Mouse (Mus musculus) kidney, embryonic 16.5 days (tissue): ENCODE results near the gene Zfp462. TPM values are rescaled to one million over a fixed set of nuclear protein-coding genes. Genes with fewer than 3 reads are reported as not detected.
A peak's percentile ranks its signal among the peaks of the same experiment; 100 is the strongest.
"Not testable (repeated sequence)": the region's sequence is repeated elsewhere in the genome, so short reads cannot be mapped to it uniquely, and the experiment has no call there.

Source experiments
- ATAC-seq: fragments of 200-750 bp; cut with Nextera tagmentation; 2 replicates; pipeline ENCODE4 v1.8.0; 2017; ENCODE audit warnings: moderate TSS enrichment; ENCODE audit not compliant: low FRiP score, low TSS enrichment
- H3K27ac ChIP-seq: fragments of 300-500 bp; sonication (generic); 2 replicates; pipeline ENCODE4 v1.5.1; 2014; ENCODE audit warnings: low read length
- H3K27me3 ChIP-seq: fragments of 300-500 bp; sonication (generic); 2 replicates; pipeline ENCODE4 v1.6.1; 2014; ENCODE audit warnings: low read length, control low read depth, mixed read lengths; ENCODE audit not compliant: insufficient read depth
- H3K36me3 ChIP-seq: fragments of 300-500 bp; sonication (generic); 2 replicates; pipeline ENCODE4 v1.6.1; 2014; ENCODE audit warnings: low read length, control low read depth, mixed read lengths; ENCODE audit not compliant: insufficient read depth
- H3K4me1 ChIP-seq: fragments of 300-500 bp; sonication (generic); 2 replicates; pipeline ENCODE4 v1.6.1; 2014; ENCODE audit warnings: low read length, control low read depth, mixed read lengths; ENCODE audit not compliant: insufficient read depth
- H3K4me2 ChIP-seq: fragments of 300-500 bp; sonication (generic); replicated peaks from 2 replicates; pipeline ENCODE4 v1.6.1; 2014; ENCODE audit warnings: low read depth, low read length
- H3K4me3 ChIP-seq: fragments of 300-500 bp; sonication (generic); 2 replicates; pipeline ENCODE4 v1.5.1; 2014; ENCODE audit warnings: mild to moderate bottlenecking, low read length
- H3K9ac ChIP-seq: fragments of 300-500 bp; sonication (generic); replicated peaks from 2 replicates; pipeline ENCODE4 v1.6.1; 2014; ENCODE audit warnings: low read length
- H3K9me3 ChIP-seq: fragments of 300-500 bp; sonication (generic); 2 replicates; pipeline ENCODE4 v1.6.1; 2016; ENCODE audit warnings: low read length, control low read depth
- WGBS: fragments of 180-500 bp; shearing (Covaris S2); extraction: QIAGEN DNeasy Blood & Tissue Kit; methylation state at CpG from one replicate; pipeline ENCODE4 v1.1.7; 2014; 5-methylcytosine and 5-hydroxymethylcytosine counted together
- polyA plus RNA-seq: library from polyadenylated mRNA; unstranded; fragments of >200 nt; fragmentation: Nextera tagmentation; extraction: Ambion mirVana; gene quantifications from 2 replicates; pipeline ENCODE4 v1.2.1, GENCODE M21; 2015

Zfp462 gene
- 3.4 and 3.8 TPM in 2 replicates for polyA plus RNA-seq

GRCm38 (mm10) chr4:54944921-54945430 lies at the start of gene Zfp462:
TSS of gene Zfp462 (plus strand) at chr4:54945048.
- peak within 1 kb of the TSS; percentile 81 for H3K4me3 ChIP-seq
- peaks cover 21% of the 10 kb centered on the region for H3K4me1 ChIP-seq
- H3K9ac ChIP-seq: peak within 1 kb of the TSS; percentile 93
- H3K36me3 ChIP-seq: no peaks in the 10 kb centered on the region
- peak within 1 kb of the TSS; percentile 77 for H3K4me2 ChIP-seq
- under 1% methylated on average over 43 of the region's 43 CpGs for WGBS
- H3K9me3 ChIP-seq: no peaks in the 10 kb centered on the region
- H3K27ac ChIP-seq: peak within 1 kb of the TSS; percentile 48
- ATAC-seq: peak; percentile 40
- H3K27me3 ChIP-seq: no peaks in the 10 kb centered on the region

- WGBS: 87% methylated on average over 4 of the region's 4 CpGs
- H3K4me3 ChIP-seq: no peak overlapping the region
- no peak overlapping the region for H3K27ac ChIP-seq
- no peaks in the 10 kb centered on the region for H3K4me1 ChIP-seq
- no peak overlapping the region for H3K4me2 ChIP-seq
- H3K9ac ChIP-seq: no peak overlapping the region
- no peaks in the 10 kb centered on the region for H3K27me3 ChIP-seq
- no peaks in the 10 kb centered on the region for H3K36me3 ChIP-seq
- no peak for ATAC-seq
- H3K9me3 ChIP-seq: no peaks in the 10 kb centered on the region
These were observed 48.8 kb upstream of the Zfp462 start for GRCm38 (mm10) chr4:54896017-54896416.

- Histone ChIP-seq H3K4me3 (no peak overlapping the region), H3K36me3 (no peaks in the 10 kb centered on the region), H3K27me3 (no peaks in the 10 kb centered on the region), H3K9ac (no peak overlapping the region), H3K4me2 (no peak overlapping the region), H3K27ac (no peak overlapping the region), H3K4me1 (0 out of 2 replicates have a peak, but pooled peaks cover 5% of the 10 kb centered on the region), H3K9me3 (no peaks in the 10 kb centered on the region)
- 55% methylated on average over 8 of the region's 8 CpGs for WGBS
- no peak for ATAC-seq
These were observed 40.2 kb upstream of the Zfp462 start for GRCm38 (mm10) chr4:54904641-54905040.

- Histone ChIP-seq H3K36me3 (no peaks in the 10 kb centered on the region), H3K4me2 (no peak overlapping the region), H3K27me3 (no peaks in the 10 kb centered on the region), H3K9ac (no peak overlapping the region), H3K4me3 (no peak overlapping the region), H3K4me1 (0 out of 2 replicates have a peak, but pooled peaks cover 5% of the 10 kb centered on the region), H3K9me3 (no peaks in the 10 kb centered on the region), H3K27ac (no peak overlapping the region)
- no peak for ATAC-seq
- WGBS: 68% methylated on average over 7 of the region's 7 CpGs
These were observed 39.4 kb upstream of the Zfp462 start for GRCm38 (mm10) chr4:54905399-54905953.

GRCm38 (mm10) chr4:54910300-54910699 lies 34.5 kb upstream of the Zfp462 start:
- no peaks in the 10 kb centered on the region for H3K36me3 ChIP-seq
- no peak for ATAC-seq
- WGBS: 91% methylated on average over 3 of the region's 3 CpGs

GRCm38 (mm10) chr4:54918276-54918675 lies 26.6 kb upstream of the Zfp462 start:
- 88% methylated on average over 3 of the region's 3 CpGs for WGBS
- no peak overlapping the region for H3K4me3 ChIP-seq
- no peak overlapping the region for H3K9ac ChIP-seq
- H3K36me3 ChIP-seq: no peaks in the 10 kb centered on the region
- H3K27me3 ChIP-seq: no peaks in the 10 kb centered on the region
- no peak for ATAC-seq
- H3K4me2 ChIP-seq: no peak overlapping the region
- H3K9me3 ChIP-seq: no peaks in the 10 kb centered on the region
- H3K27ac ChIP-seq: no peak overlapping the region
- H3K4me1 ChIP-seq: no peaks in the 10 kb centered on the region

More at GRCm38 (mm10) chr4:54910300-54910699, 34.5 kb upstream of the Zfp462 start:
- Histone ChIP-seq H3K9ac (no peak overlapping the region), H3K4me3 (no peak overlapping the region), H3K4me2 (no peak overlapping the region), H3K27me3 (no peaks in the 10 kb centered on the region), H3K4me1 (0 out of 2 replicates have a peak, but pooled peaks cover under 1% of the 10 kb centered on the region), H3K27ac (no peak overlapping the region), H3K9me3 (no peaks in the 10 kb centered on the region)

GRCm38 (mm10) chr4:54923386-54923785 lies 21.5 kb upstream of the Zfp462 start:
- 86% methylated on average over 2 of the region's 2 CpGs for WGBS
- no peaks in the 10 kb centered on the region for H3K4me1 ChIP-seq
- no peak overlapping the region for H3K27ac ChIP-seq
- H3K9ac ChIP-seq: no peak overlapping the region
- no peaks in the 10 kb centered on the region for H3K27me3 ChIP-seq
- no peaks in the 10 kb centered on the region for H3K36me3 ChIP-seq
- no peak for ATAC-seq
- no peaks in the 10 kb centered on the region for H3K9me3 ChIP-seq
- no peak overlapping the region for H3K4me2 ChIP-seq
- no peak overlapping the region for H3K4me3 ChIP-seq

GRCm38 (mm10) chr4:54924306-54924705 lies 20.5 kb upstream of the Zfp462 start:
- Histone ChIP-seq H3K4me2 (no peak overlapping the region), H3K27me3 (no peaks in the 10 kb centered on the region), H3K36me3 (no peaks in the 10 kb centered on the region), H3K4me1 (no peaks in the 10 kb centered on the region), H3K27ac (no peak overlapping the region), H3K9ac (no peak overlapping the region), H3K4me3 (no peak overlapping the region), H3K9me3 (no peaks in the 10 kb centered on the region)
- ATAC-seq: no peak
- 87% methylated on average over 2 of the region's 2 CpGs for WGBS

GRCm38 (mm10) chr4:54926456-54926855 lies 18.4 kb upstream of the Zfp462 start:
- not testable (repeated sequence) for H3K4me1 ChIP-seq, H3K4me2 ChIP-seq, H3K36me3 ChIP-seq, H3K9ac ChIP-seq, ATAC-seq, H3K4me3 ChIP-seq, H3K27ac ChIP-seq, H3K9me3 ChIP-seq, H3K27me3 ChIP-seq
- WGBS: 91% methylated on average over 5 of the region's 5 CpGs

- 78% methylated on average over 8 of the region's 8 CpGs for WGBS
- H3K4me1 ChIP-seq: not testable (repeated sequence)
These were observed 17.4 kb upstream of the Zfp462 start for GRCm38 (mm10) chr4:54927321-54928062.

More at GRCm38 (mm10) chr4:54927321-54928062, 17.4 kb upstream of the Zfp462 start:
- H3K9ac ChIP-seq, H3K27me3 ChIP-seq, H3K36me3 ChIP-seq, ATAC-seq, H3K9me3 ChIP-seq, H3K27ac ChIP-seq, H3K4me3 ChIP-seq, H3K4me2 ChIP-seq: not testable (repeated sequence)
